Mouse (Mus musculus): Measurements from ENCODE around the gene Clk3.

Clk3 gene

GRCm38 (mm10) chr9:57765364-57766351 is at the start of gene Clk3:
Clk3 (minus strand) TSS chr9:57765860.
- Histone ChIP-seq H3K27me3 (ENCODE audit: control insufficient read depth, insufficient read depth, low read length, poor library complexity, severe bottlenecking) (no peaks in the 10 kb centered on the region), H3K36me3 (ENCODE audit: control insufficient read depth, insufficient read depth, low read length, poor library complexity, severe bottlenecking) (peaks cover 8% of the 10 kb centered on the region)
- peak; percentile 71 for DNase-seq (ENCODE audit: low read depth, low spot score)

GRCm38 (mm10) chr9:57814866-57815265 is 49.2 kb upstream of the Clk3 start:
- peaks cover 3% of the 10 kb centered on the region for H3K36me3 ChIP-seq (ENCODE audit: control insufficient read depth, insufficient read depth, low read length, poor library complexity, severe bottlenecking)
- no peak for DNase-seq (ENCODE audit: low read depth, low spot score)

GRCm38 (mm10) chr9:57814014-57814413 is 48.4 kb upstream of the Clk3 start:
- H3K36me3 ChIP-seq (ENCODE audit: control insufficient read depth, insufficient read depth, low read length, poor library complexity, severe bottlenecking): peaks cover 8% of the 10 kb centered on the region
- H3K27me3 ChIP-seq (ENCODE audit: control insufficient read depth, insufficient read depth, low read length, poor library complexity, severe bottlenecking): no peaks in the 10 kb centered on the region
- peak; percentile 31 for DNase-seq (ENCODE audit: low read depth, low spot score)

More at GRCm38 (mm10) chr9:57814866-57815265, 49.2 kb upstream of the Clk3 start:
- no peaks in the 10 kb centered on the region for H3K27me3 ChIP-seq (ENCODE audit: control insufficient read depth, insufficient read depth, low read length, poor library complexity, severe bottlenecking)

- DNase-seq (ENCODE audit: low read depth, low spot score): no peak
- H3K36me3 ChIP-seq (ENCODE audit: control insufficient read depth, insufficient read depth, low read length, poor library complexity, severe bottlenecking): peaks cover 13% of the 10 kb centered on the region
- H3K27me3 ChIP-seq (ENCODE audit: control insufficient read depth, insufficient read depth, low read length, poor library complexity, severe bottlenecking): no peaks in the 10 kb centered on the region
These were observed 46.4 kb upstream of the Clk3 start for GRCm38 (mm10) chr9:57811793-57812733.

- Histone ChIP-seq H3K36me3 (ENCODE audit: control insufficient read depth, insufficient read depth, low read length, poor library complexity, severe bottlenecking) (peaks cover 13% of the 10 kb centered on the region), H3K27me3 (ENCODE audit: control insufficient read depth, insufficient read depth, low read length, poor library complexity, severe bottlenecking) (no peaks in the 10 kb centered on the region)
- no peak for DNase-seq (ENCODE audit: low read depth, low spot score)
These were observed 45.0 kb upstream of the Clk3 start for GRCm38 (mm10) chr9:57810691-57811090.

- no peak for DNase-seq (ENCODE audit: low read depth, low spot score)
- H3K36me3 ChIP-seq (ENCODE audit: control insufficient read depth, insufficient read depth, low read length, poor library complexity, severe bottlenecking): peaks cover 18% of the 10 kb centered on the region
- no peaks in the 10 kb centered on the region for H3K27me3 ChIP-seq (ENCODE audit: control insufficient read depth, insufficient read depth, low read length, poor library complexity, severe bottlenecking)
These were observed 43.2 kb upstream of the Clk3 start for GRCm38 (mm10) chr9:57808771-57809310.

GRCm38 (mm10) chr9:57807174-57807651 is 41.6 kb upstream of the Clk3 start:
- Histone ChIP-seq H3K36me3 (ENCODE audit: control insufficient read depth, insufficient read depth, low read length, poor library complexity, severe bottlenecking) (peaks cover 20% of the 10 kb centered on the region), H3K27me3 (ENCODE audit: control insufficient read depth, insufficient read depth, low read length, poor library complexity, severe bottlenecking) (no peaks in the 10 kb centered on the region)
- no peak for DNase-seq (ENCODE audit: low read depth, low spot score)

- Histone ChIP-seq H3K27me3 (ENCODE audit: control insufficient read depth, insufficient read depth, low read length, poor library complexity, severe bottlenecking) (no peaks in the 10 kb centered on the region), H3K36me3 (ENCODE audit: control insufficient read depth, insufficient read depth, low read length, poor library complexity, severe bottlenecking) (peaks cover 20% of the 10 kb centered on the region)
- DNase-seq (ENCODE audit: low read depth, low spot score): peak; percentile 28
These were observed 40.4 kb upstream of the Clk3 start for GRCm38 (mm10) chr9:57806066-57806481.

- Histone ChIP-seq H3K27me3 (ENCODE audit: control insufficient read depth, insufficient read depth, low read length, poor library complexity, severe bottlenecking) (no peaks in the 10 kb centered on the region), H3K36me3 (ENCODE audit: control insufficient read depth, insufficient read depth, low read length, poor library complexity, severe bottlenecking) (peaks cover 20% of the 10 kb centered on the region)
- no peak for DNase-seq (ENCODE audit: low read depth, low spot score)
These were observed 39.6 kb upstream of the Clk3 start for GRCm38 (mm10) chr9:57805087-57805737.

GRCm38 (mm10) chr9:57803839-57804238 is 38.2 kb upstream of the Clk3 start:
- no peaks in the 10 kb centered on the region for H3K27me3 ChIP-seq (ENCODE audit: control insufficient read depth, insufficient read depth, low read length, poor library complexity, severe bottlenecking)
- no peak for DNase-seq (ENCODE audit: low read depth, low spot score)
- peaks cover 15% of the 10 kb centered on the region for H3K36me3 ChIP-seq (ENCODE audit: control insufficient read depth, insufficient read depth, low read length, poor library complexity, severe bottlenecking)

- no peak for DNase-seq (ENCODE audit: low read depth, low spot score)
- Histone ChIP-seq H3K27me3 (ENCODE audit: control insufficient read depth, insufficient read depth, low read length, poor library complexity, severe bottlenecking) (no peaks in the 10 kb centered on the region), H3K36me3 (ENCODE audit: control insufficient read depth, insufficient read depth, low read length, poor library complexity, severe bottlenecking) (peaks cover 15% of the 10 kb centered on the region)
These were observed 37.4 kb upstream of the Clk3 start for GRCm38 (mm10) chr9:57803047-57803446.

- Histone ChIP-seq H3K27me3 (ENCODE audit: control insufficient read depth, insufficient read depth, low read length, poor library complexity, severe bottlenecking) (no peaks in the 10 kb centered on the region), H3K36me3 (ENCODE audit: control insufficient read depth, insufficient read depth, low read length, poor library complexity, severe bottlenecking) (peaks cover 27% of the 10 kb centered on the region)
- peak; percentile 82 for DNase-seq (ENCODE audit: low read depth, low spot score)
These were observed 34.8 kb upstream of the Clk3 start for GRCm38 (mm10) chr9:57800325-57800975.

GRCm38 (mm10) chr9:57798725-57799253 is 33.1 kb upstream of the Clk3 start:
- no peak for DNase-seq (ENCODE audit: low read depth, low spot score)
- H3K36me3 ChIP-seq (ENCODE audit: control insufficient read depth, insufficient read depth, low read length, poor library complexity, severe bottlenecking): peaks cover 27% of the 10 kb centered on the region
- H3K27me3 ChIP-seq (ENCODE audit: control insufficient read depth, insufficient read depth, low read length, poor library complexity, severe bottlenecking): no peaks in the 10 kb centered on the region
